Mouse (Mus musculus) lung, adult 2 months (tissue): ENCODE measurements around the gene Pramef8. TPM values are rescaled to one million over a fixed set of nuclear protein-coding genes. Genes with fewer than 3 reads are reported as not detected.
"Not testable (repeated sequence)": the region's sequence is repeated elsewhere in the genome, so short reads cannot be mapped to it uniquely, and the experiment has no call there.

Source experiments
- DNase-seq: peaks from one replicate; pipeline ENCODE4 v3.0.0; 2022
- H3K4me1 ChIP-seq: fragments of 200-500 bp; 2 replicates; pipeline ENCODE4 v1.6.1; 2011; ENCODE audit warnings: low read length; ENCODE audit not compliant: control insufficient read depth, insufficient read depth
- H3K4me3 ChIP-seq: fragments of 200-500 bp; replicated peaks from 2 replicates; pipeline ENCODE3; 2011; ENCODE audit warnings: low read depth, mild to moderate bottlenecking, control low read depth, low read length; ENCODE audit errors: extremely low read depth
- CTCF ChIP-seq: fragments of 200-500 bp; IDR thresholded peaks from 2 replicates; pipeline ENCODE4 v1.5.1; 2011; ENCODE audit warnings: mild to moderate bottlenecking, low read length, control low read depth; ENCODE audit not compliant: insufficient read depth
- POLR2A ChIP-seq: fragments of 200-500 bp; IDR thresholded peaks from 2 replicates; pipeline ENCODE4 v1.6.1; 2011; ENCODE audit warnings: low read depth, mild to moderate bottlenecking, control low read depth, low read length, borderline replicate concordance; ENCODE audit errors: extremely low read depth
- WGBS: fragments of 180-500 bp; shearing (Covaris S2); methylation state at CpG from one replicate; pipeline ENCODE4 v1.1.7; 2018; 5-methylcytosine and 5-hydroxymethylcytosine counted together
- polyA plus RNA-seq: library from polyadenylated mRNA; depleted of rRNA; stranded (reverse); fragments of >200 nt; gene quantifications from 2 replicates; pipeline ENCODE4 v1.2.3, GENCODE M21; 2012; rRNA removed

Gene Pramef8
- polyA plus RNA-seq, 1 experiment = 6.0 TPM

GRCm38 (mm10) chr4:143411566-143412218, 534 bp upstream of the Pramef8 start:
- DNase-seq = peak; percentile 5
- TF ChIP-seq POLR2A = no peak
- no peak for TF ChIP-seq CTCF
- peak overlapping the region; percentile 30 for H3K4me3 ChIP-seq
- 60% methylated on average over 5 of the region's 5 CpGs for WGBS
- peaks cover 4% of the 10 kb centered on the region; the same call in 1 of the 2 replicates for H3K4me1 ChIP-seq

DNA sequence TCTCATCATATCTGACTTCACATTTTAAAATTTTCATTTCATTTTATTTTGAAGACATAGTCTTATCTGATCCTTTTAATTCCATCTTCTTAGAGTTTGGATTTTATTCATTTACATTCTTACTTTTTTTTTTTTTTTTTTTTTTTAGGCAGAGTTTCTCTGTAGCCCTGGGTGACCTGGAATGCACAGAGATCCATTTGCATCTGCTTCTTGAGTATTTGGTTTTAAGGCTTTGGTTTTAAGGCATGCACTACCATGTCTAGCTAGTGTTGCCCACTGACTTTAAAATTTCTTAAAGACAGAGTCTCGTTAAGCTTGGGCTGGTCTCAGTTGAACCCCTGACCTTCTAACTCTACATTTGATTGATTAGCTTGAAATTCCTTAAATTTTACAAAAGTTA, 1.4 kb downstream of the Pramef8 start:
- peaks cover 4% of the 10 kb centered on the region; the same call in 1 of the 2 replicates for H3K4me1 ChIP-seq
- DNase-seq = no peak
- TF ChIP-seq CTCF = no peak
- no peak for TF ChIP-seq POLR2A
- H3K4me3 ChIP-seq = no peak overlapping the region
- 89% methylated on average over 1 of the region's 1 CpGs for WGBS

DNA sequence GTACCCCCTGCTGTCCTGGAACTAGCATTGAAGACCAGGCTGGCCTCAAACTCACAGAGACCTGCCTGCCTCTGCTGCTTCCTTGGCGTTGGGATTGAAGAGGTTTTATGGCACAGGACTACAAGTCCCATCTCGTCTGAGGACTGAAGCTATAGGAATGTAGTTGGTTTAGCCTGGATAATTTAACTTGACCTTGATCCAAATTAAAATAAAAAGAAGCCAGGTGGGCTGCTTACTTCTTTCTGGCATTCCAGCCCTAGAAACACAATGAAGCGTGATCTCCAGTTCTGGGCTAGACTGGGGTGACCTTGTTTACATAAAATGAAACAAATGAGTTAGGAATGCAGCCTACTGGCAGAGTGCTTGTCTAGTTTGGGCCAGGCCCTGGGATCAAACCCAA, 1.9 kb downstream of the Pramef8 start:
- TF ChIP-seq POLR2A = no peak
- no peak for TF ChIP-seq CTCF
- no peak for DNase-seq
- no peak overlapping the region for H3K4me3 ChIP-seq
- H3K4me1 ChIP-seq = peaks cover 4% of the 10 kb centered on the region; the same call in 1 of the 2 replicates
- 92% methylated on average over 3 of the region's 3 CpGs for WGBS

GRCm38 (mm10) chr4:143426770-143427169, 14.5 kb downstream of the Pramef8 start:
- WGBS = 52% methylated on average over 5 of the region's 5 CpGs
- not testable (repeated sequence) for DNase-seq, H3K4me3 ChIP-seq, H3K4me1 ChIP-seq

DNA sequence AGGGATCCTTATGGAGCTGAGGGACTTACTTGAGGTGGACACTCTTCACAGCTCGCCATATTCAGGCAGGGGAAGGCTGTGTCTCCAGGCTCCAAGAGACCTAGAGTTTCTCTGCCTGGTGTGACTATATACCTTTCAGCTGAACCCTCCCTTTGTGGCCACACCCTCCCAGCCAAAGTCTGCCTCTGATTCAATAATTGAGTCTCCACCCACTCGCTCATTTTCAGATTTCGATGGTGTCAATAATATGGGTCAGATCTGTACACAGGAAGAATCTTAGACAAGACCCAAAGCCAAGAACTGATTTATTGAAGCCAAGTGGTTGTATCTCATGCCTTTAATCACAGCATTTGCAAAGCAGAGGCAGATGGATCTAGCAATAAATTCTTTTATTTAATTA, 38.0 kb downstream of the Pramef8 start, which contains the start of gene Oog4:
Gene Oog4 (minus strand): TSS at position 101 of the 400 bp plus-strand sequence.
- no peak for DNase-seq
- Histone ChIP-seq H3K4me1 (no peaks in the 10 kb centered on the region), H3K4me3 (no peak within 1 kb of the TSS)
- 79% methylated on average over 3 of the region's 3 CpGs for WGBS
- no peak for TF ChIP-seq POLR2A
- TF ChIP-seq CTCF = no peak

Other genes with a start within 250 kb of the Pramef8 start
- 11.6 and 16.8 TPM in 2 replicates for gene Prdm2, start 199.4 kb upstream of the Pramef8 start, polyA plus RNA-seq
- 20.8 and 44.8 TPM in 2 replicates for gene Pdpn, start 112.9 kb upstream of the Pramef8 start, polyA plus RNA-seq
- gene Lrrc38, start 62.7 kb upstream of the Pramef8 start, polyA plus RNA-seq = 0.07 and 0.25 TPM in 2 replicates
- not detected in 2 replicates for gene Pramel1, start 18.0 kb upstream of the Pramef8 start, polyA plus RNA-seq
- gene Oog4, start 37.9 kb downstream of the Pramef8 start, polyA plus RNA-seq = not detected in 2 replicates
- not detected in 2 replicates for gene Gm13043, start 98.9 kb downstream of the Pramef8 start, polyA plus RNA-seq
- not detected in 2 replicates for gene Gm13040, start 123.5 kb downstream of the Pramef8 start, polyA plus RNA-seq
- gene BC080695, start 139.3 kb downstream of the Pramef8 start, polyA plus RNA-seq = not detected in 2 replicates
- gene Gm13057, start 139.3 kb downstream of the Pramef8 start, polyA plus RNA-seq = not detected in 2 replicates
- gene Gm13083, start 202.6 kb downstream of the Pramef8 start, polyA plus RNA-seq = not detected in 2 replicates
- not detected in 2 replicates for gene Gm13088, start 244.8 kb downstream of the Pramef8 start, polyA plus RNA-seq